Mouse (Mus musculus): ENCODE data around the gene Phactr2. TPM values are rescaled to one million over a fixed set of nuclear protein-coding genes. Genes with fewer than 3 reads are reported as not detected.

Gene Phactr2
- total RNA-seq, 4 experiments from 2014 or later: 24.3 to 27.5 (median 25.4) TPM

DNA sequence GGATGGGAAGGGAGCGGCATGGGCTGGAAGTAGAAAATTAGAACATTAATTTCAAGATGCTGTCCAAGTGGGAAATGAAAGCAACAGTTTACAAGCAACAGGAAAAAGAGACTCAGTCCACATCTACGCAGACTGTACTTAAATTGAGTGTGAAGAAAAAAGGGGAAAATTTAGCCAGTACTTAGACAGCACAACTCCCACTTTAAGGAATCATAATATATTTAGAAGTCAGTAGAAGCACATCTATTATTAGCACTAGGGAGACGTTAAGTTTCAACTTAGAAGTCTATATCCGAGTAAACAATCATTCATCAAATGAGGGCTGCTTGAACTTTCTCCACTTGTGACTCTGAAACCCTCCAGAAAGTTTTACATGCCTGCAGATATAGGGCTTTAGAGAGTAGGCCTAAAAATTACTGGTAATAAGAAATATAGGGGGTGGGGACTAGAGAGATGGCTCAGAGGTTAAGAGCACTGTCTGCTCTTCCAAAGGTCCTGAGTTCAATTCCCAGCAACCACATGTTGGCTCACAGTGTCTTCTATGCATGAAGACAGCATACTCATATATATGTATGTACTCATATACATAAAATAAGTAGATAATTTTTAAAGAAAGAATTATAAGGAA lies 142.7 kb downstream of the Phactr2 start:
- DNase-seq (ENCODE audit: low spot score in 2 of 2): no peak

GRCm38 (mm10) chr10:13328602-13329001 lies 145.6 kb downstream of the Phactr2 start:
- DNase-seq (ENCODE audit: low spot score in 2 of 2): no peak

DNA sequence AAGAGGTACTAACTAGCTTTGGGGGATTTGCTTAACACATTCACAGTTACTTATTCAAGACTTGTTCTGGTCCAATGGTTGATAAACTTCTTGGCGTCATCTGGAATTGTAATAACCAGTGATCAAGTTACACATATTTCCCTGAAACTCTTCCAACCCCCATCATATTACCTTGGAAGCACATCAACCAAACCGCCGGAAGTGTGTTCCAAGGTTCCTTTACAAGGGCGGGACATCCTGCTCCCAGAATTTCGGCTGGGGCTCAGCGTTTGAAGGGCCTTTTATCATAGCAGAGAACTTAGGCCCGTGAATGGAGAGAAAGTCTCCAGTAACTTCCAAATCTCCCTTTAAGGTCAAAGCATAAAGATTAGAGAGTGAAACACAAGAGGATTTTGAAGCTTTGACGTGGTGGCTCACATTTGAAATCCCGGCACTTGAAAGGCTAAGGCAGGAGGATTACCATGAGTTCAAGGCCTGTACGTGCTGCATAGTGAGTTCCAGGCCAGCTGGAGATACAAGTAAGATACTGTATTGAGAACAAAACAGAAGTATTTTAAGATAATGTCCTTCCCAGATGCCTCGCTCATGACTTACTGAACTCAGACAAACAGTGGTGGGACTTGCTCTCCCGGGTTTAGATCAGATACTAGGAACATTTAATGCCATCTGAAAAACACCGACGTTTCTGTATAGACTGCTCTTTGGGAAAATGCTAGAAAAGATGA lies 147.9 kb downstream of the Phactr2 start:
- no peak for DNase-seq (ENCODE audit: low spot score in 2 of 2)

DNA sequence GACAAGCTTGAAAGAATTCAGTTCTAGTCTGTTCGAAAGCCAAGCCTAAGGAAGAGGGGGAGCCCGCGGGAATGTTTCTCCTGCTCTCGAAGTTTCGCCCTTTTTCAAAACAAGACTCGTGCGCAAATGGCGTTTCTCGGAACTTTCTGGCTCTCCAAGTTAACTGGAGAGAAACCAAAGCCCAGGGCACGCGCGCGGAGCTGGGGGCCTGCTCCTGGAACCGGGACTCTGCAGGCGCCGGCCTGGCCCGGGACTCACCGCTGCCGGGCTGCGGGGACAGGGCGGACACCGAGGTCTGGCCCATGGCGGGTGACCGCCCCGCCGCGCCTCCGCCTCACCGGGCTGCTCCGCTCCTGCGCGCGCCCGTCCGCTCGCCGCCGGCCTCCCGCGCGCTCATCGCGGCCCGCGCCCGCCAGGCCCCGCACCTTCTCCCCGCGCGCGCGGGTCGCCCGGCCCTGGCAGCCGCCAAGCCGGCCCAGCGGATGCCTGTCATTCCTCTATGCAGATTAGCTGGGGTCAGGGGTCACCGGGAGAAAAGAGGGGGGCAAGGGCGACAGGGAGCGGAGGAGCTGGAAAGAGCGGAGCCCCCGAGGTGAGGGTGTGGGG lies 150.3 kb downstream of the Phactr2 start:
- peak in 1 of 2 experiments; percentile 30 for DNase-seq (ENCODE audit: low spot score in 2 of 2)

DNA sequence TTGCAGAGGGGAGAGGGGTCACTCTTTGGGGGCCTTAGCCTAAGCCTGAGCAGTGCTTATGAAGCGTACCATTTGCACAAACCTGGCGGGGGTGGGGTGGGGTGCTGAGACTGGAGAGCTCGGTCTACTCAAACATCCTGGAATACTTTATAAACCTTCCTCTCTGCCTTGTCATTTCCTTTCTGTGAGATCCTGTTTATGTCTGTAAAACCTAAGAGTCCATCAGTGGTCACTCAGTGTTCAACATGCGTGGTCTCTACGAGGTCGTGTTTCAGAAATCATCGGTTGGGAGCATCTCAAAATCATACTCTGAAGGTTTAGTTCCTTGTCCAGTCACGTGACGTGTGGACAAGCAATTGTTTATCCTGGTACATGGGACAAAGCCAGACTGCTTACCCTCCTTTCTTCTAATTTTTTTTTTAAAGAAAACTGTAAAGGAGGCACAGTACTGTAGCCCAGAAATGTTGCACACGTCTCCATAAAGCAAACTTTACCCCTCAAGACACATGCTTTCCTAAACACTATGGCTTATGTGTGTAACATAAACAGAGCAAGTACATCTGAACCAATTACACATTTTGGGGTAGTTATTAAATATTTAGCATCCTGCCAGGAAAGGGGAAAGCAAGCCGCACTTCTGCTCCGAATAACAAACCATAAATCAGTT lies 150.9 kb downstream of the Phactr2 start:
- no peak for DNase-seq (ENCODE audit: low spot score in 2 of 2)

- DNase-seq (ENCODE audit: low spot score in 2 of 2): no peak
These were observed 159.2 kb downstream of the Phactr2 start for GRCm38 (mm10) chr10:13314999-13315398.

DNA sequence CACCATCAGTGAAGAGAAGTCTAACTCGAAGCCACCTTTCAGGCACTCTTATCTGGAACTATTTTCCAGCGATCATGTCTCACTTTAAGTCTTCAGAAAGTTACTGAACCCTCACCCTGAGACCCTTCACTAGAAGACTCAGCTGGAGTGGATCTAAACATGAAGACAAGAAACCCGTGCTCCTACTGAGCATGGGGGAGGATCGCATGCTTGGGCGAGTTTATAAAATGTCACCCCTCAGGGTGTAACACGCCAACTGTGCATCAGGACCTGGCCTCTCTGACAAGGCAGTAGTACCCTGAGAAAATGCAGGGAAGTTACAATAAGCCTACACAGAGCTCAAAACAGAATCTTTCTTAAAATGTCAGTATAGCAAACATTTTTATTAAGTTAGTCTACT lies 161.6 kb downstream of the Phactr2 start:
- no peak for DNase-seq (ENCODE audit: low spot score in 2 of 2)

DNA sequence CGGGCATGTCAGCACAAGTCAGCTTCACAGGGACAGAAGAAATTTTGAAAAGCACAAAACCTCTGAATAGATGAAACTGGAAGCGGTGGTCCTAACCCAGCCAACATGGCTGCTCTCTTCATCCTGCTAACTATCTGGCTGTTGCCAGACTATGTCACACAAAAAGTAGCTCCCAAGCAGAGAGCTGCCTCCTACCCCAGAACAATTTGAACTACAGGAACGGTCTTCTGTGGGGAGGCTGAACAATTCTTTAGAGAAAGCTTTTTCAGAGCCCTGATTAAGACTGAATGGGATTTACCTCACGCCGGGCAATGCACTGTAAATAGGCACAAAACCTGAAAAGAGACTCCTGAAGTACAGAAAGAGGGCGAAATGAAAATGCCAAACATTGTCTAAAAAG lies 162.6 kb downstream of the Phactr2 start:
- no peak for DNase-seq (ENCODE audit: low spot score in 2 of 2)

DNA sequence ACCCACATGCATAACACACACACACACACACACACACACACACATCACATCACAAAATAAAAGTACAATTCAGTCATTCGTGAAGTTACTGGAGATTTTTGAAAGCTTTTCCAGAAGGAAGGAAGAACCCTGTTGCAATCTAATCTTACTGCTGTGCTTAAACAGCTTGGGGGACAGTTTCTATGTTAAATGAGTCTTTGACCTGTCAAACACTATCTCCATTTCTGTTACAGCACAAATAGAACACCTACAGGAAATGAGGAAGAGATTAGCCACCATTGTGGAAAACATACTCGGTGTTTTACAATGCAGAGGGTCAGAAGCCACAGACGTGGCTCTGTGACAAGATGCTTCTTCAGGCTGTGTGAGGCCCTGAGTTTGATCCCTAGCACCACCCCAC lies 164.1 kb downstream of the Phactr2 start:
- DNase-seq (ENCODE audit: low spot score in 2 of 2): no peak

- peak in 1 of 2 experiments; percentile 17 for DNase-seq (ENCODE audit: low spot score in 2 of 2)
These were observed 169.5 kb downstream of the Phactr2 start for GRCm38 (mm10) chr10:13304641-13305241.

GRCm38 (mm10) chr10:13303271-13304265 lies 170.6 kb downstream of the Phactr2 start:
- DNase-seq (ENCODE audit: low spot score in 2 of 2): no peak

DNA sequence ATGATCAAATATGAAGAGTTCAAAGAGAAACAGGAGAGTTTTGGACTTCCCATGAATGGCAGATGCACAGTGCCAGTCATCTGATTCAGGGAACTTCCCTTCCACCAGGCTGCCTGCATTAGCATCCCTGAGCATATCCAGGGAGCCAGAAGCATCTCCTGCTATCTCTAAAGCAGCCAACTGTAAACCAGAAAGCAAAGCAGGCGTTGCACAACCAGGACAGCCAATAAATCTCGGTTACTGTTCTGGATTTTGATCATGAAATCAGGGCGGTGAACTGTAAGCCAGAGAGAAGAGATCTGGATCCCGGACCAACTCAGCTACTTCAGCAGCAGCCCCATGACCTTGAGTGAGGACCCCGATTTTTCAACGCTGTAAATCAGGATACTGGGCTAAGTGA lies 173.6 kb downstream of the Phactr2 start:
- DNase-seq (ENCODE audit: low spot score in 2 of 2): no peak

DNA sequence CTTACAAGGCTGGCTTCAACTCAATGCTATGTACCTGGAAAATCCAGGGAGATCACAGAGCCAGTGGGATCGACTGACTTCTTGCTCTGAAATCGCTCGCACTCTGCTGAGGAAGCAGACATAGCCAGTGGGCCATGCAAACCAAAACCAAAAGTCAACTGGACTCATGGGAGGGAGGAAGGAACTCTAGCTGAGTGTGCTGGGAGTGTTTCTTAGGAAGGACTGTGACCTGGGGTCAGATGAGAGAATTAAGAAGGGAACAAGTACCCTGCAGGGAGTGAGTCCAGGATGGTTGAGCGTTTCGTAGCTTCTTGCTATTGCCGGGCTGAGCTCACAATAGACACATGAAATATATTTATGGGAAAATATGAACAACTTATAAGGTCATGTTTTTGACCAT lies 174.0 kb downstream of the Phactr2 start:
- DNase-seq (ENCODE audit: low spot score in 2 of 2): no peak

GRCm38 (mm10) chr10:13294886-13295285 lies 179.3 kb downstream of the Phactr2 start:
- DNase-seq (ENCODE audit: low spot score in 2 of 2): no peak

- no peak for DNase-seq (ENCODE audit: low spot score in 2 of 2)
These were observed 182.2 kb downstream of the Phactr2 start for GRCm38 (mm10) chr10:13292026-13292425.

- DNase-seq (ENCODE audit: low spot score in 2 of 2): no peak
These were observed 184.8 kb downstream of the Phactr2 start for GRCm38 (mm10) chr10:13289252-13289961.

GRCm38 (mm10) chr10:13288296-13288695 lies 185.9 kb downstream of the Phactr2 start:
- no peak for DNase-seq (ENCODE audit: low spot score in 2 of 2)

DNA sequence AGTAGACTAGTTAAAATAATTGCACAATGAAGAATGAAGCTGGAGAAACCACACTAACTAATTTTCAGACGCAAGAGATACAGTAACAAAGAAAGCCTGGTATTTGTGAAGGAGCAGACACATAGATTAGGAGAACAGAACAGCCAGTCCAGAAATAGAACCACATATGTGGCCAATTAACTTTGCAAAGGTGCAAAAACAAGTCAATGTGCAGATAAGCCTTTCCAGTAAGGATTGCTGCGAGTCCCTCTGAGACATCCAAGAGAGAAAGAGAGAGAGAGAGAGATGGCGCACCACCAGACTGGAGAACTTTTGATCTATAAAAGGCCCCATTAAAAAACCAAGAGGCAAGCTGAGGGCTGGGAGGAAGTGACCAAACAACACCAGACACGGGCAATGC lies 190.8 kb downstream of the Phactr2 start:
- DNase-seq (ENCODE audit: low spot score in 2 of 2): no peak

DNA sequence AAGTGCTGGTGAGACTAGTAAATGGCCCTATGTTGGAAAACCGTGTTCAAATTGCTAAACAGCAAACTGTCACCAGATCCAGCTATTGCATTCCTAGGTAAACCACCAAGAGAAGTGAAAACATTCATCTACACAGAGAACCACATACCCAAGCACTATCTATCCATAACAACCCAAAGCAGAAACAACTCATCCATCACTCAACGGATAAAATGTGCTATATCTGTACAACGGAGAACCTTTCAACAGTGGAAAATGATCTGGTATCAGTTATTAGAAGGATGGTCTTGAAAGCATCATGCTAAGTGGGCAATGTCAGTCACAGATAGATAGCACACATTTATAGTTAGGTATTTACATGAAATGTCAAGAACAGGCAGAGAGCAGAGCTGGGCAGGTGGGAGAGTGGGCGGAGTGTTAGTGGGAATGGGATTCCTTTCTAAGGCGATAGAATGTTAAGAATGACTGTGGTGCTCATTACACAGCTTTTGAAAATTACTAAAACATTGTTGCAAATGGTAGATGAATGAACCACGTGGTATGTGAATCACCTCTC lies 193.8 kb downstream of the Phactr2 start:
- DNase-seq (ENCODE audit: low spot score in 2 of 2): no peak

- no peak for DNase-seq (ENCODE audit: low spot score in 2 of 2)
These were observed 197.9 kb downstream of the Phactr2 start for GRCm38 (mm10) chr10:13276298-13276697.
